Mouse (Mus musculus) central nervous system, embryonic 11.5 days (tissue): ENCODE results near the gene Wbp2nl. TPM values are rescaled to one million over a fixed set of nuclear protein-coding genes. Genes with fewer than 3 reads are reported as not detected.

Experiments
- polyA plus RNA-seq: library from polyadenylated mRNA; depleted of rRNA; stranded (reverse); fragments of >200 nt; gene quantifications from 2 replicates; pipeline ENCODE4 v1.2.3, GENCODE M21; 2012; rRNA removed

Gene Wbp2nl
- 0.18 and 0.19 TPM in 2 replicates for polyA plus RNA-seq

GRCm38 (mm10) chr15:82298764-82299561 is at the start of gene Wbp2nl:
Gene Wbp2nl, plus strand, starts transcription at chr15:82298954.

DNA sequence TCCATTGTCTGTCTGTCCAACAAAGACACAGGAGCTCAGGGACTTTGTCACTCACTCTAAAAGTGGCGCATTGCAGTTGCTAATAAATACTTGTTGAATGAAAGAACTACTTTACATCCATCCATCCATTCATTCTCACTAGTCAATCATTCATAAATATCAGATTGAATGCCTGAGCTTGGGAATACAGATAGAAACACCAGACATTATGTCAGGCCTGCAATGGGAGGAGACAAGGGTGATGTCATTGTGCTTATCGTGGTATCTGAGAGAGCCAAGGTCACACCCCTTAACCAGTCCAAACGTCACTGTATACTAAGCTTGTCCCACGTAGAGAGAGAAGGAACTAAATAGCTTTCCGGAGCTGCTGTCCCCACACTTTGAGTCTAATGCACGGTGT is 46.7 kb upstream of the Wbp2nl start, which contains the start of gene 1500009C09Rik:
Gene 1500009C09Rik, plus strand, starts transcription at position 301 of the 400 bp plus-strand sequence.

GRCm38 (mm10) chr15:82274593-82274926 is 24.2 kb upstream of the Wbp2nl start, which contains the start of gene Sept3:
Gene Sept3, plus strand, starts transcription at chr15:82274893.

DNA sequence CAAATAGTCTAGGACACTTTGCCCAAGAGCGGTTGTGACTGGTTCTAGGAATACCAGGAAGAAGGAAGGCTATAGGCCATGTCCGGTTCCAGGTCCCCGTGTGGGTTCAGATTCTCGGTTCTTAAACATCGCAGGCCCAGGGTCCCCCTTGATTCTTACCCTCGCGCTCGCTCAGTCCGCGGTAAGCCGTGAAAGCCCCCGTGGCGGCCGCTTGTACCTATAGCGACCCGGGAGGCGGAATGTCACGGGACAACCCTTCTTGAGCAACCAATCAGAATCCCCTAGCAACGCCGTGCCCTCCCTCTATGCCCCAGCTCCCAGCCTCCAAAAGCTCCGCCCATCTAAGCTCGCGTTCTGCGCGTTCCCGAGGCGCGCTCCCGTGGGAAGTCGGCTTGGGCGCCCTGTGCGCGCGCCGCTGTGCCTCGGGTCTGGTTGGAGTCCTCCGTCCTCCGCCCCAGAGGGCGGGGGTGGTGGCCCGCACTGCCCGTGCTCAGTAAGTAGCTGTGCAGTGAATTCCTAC is 39.9 kb downstream of the Wbp2nl start, which contains the start of the genes Naga, Pheta2 and Smdt1:
Gene Naga, minus strand, starts transcription at position 333 of the 520 bp plus-strand sequence.
Gene Pheta2, plus strand, starts transcription at position 350 of the 520 bp plus-strand sequence.
Gene Smdt1, plus strand, starts transcription at position 367 of the 520 bp plus-strand sequence.

DNA sequence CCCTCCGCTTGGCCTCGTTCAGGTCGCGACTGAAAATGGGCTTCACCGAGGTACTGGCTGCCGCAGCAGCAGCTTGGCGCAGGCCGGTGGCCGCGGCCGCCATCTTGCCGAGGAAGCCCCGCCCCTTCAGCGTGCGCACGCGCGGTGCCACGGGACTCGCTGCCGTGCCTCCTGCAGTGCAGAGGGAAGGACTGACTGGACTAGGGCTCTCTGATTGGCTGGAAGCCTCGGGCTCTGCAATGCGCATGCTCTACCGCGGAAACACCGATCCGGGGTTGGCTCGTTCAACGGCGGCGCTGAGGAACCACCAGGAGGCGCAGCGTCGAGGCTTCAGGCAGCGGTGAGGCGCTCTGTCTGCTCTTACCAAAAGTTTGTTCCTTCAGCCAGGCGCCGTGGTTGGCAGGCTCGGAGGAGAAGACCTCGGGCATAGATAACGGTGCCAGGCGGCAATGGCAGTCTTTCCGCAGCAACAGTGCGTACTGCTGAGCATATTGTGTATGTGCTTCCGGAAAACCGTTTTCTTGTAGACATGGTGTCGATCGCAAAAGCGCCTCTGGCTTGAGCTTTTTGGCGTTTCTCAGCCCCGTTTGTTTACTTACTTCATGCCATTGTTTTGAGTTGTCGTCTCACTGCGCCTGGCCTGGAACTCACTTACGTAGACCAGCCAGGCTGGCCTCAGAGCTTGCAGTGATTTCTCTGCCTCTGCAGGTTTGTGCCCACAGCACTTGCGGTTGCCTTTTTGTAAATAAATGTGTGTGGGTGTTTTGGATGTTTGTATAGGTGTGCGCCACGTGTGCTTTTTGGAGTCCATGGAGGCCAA is 55.6 kb downstream of the Wbp2nl start, which contains the start of gene Ndufa6:
Gene Ndufa6, minus strand, starts transcription at position 197 of the 820 bp plus-strand sequence.

Other genes with a start within 250 kb of the Wbp2nl start
- gene 4930407I10Rik, start 239.8 kb upstream of the Wbp2nl start, polyA plus RNA-seq = 0.01 TPM in 1 of 2 replicates, not detected in the other
- gene Mei1, start 229.0 kb upstream of the Wbp2nl start, polyA plus RNA-seq = 0.06 and 0.10 TPM in 2 replicates
- gene Ccdc134, start 171.0 kb upstream of the Wbp2nl start, polyA plus RNA-seq = 23.7 and 25.0 TPM in 2 replicates
- gene Srebf2, start 151.8 kb upstream of the Wbp2nl start, polyA plus RNA-seq = 120 and 126 TPM in 2 replicates
- gene Shisa8, start 86.1 kb upstream of the Wbp2nl start, polyA plus RNA-seq = 0.57 and 1.2 TPM in 2 replicates
- gene Tnfrsf13c, start 74.6 kb upstream of the Wbp2nl start, polyA plus RNA-seq = 0.14 and 0.28 TPM in 2 replicates
- 45.2 and 65.4 TPM in 2 replicates for gene Cenpm, start 54.2 kb upstream of the Wbp2nl start, polyA plus RNA-seq
- gene 1500009C09Rik, start 46.6 kb upstream of the Wbp2nl start, polyA plus RNA-seq = 6.7 and 13.2 TPM in 2 replicates
- gene Sept3, start 24.1 kb upstream of the Wbp2nl start, polyA plus RNA-seq = 154 and 257 TPM in 2 replicates
- gene Naga, start 40.0 kb downstream of the Wbp2nl start, polyA plus RNA-seq = 47.0 and 64.3 TPM in 2 replicates
- gene Pheta2, start 40.0 kb downstream of the Wbp2nl start, polyA plus RNA-seq = 4.6 and 5.6 TPM in 2 replicates
- 188 and 236 TPM in 2 replicates for gene Smdt1, start 40.0 kb downstream of the Wbp2nl start, polyA plus RNA-seq
- gene Ndufa6, start 55.4 kb downstream of the Wbp2nl start, polyA plus RNA-seq = 289 and 293 TPM in 2 replicates
- gene Cyp2d22, start 81.3 kb downstream of the Wbp2nl start, polyA plus RNA-seq = 11.4 and 15.8 TPM in 2 replicates
- not detected in 2 replicates for gene Cyp2d11, start 95.1 kb downstream of the Wbp2nl start, polyA plus RNA-seq
- 0.34 and 0.62 TPM in 2 replicates for gene Cyp2d10, start 108.2 kb downstream of the Wbp2nl start, polyA plus RNA-seq
- 0.09 TPM in 1 of 2 replicates, not detected in the other for gene Cyp2d9, start 134.5 kb downstream of the Wbp2nl start, polyA plus RNA-seq